Mouse (Mus musculus): Measurements from ENCODE around the gene 1520401A03Rik. TPM values are rescaled to one million over a fixed set of nuclear protein-coding genes. Genes with fewer than 3 reads are reported as not detected.

1520401A03Rik gene
- polyA plus RNA-seq, 1 experiment from 2014 or later = 0.08 TPM

GRCm38 (mm10) chr17:23699131-23700077 is 23.2 kb downstream of the 1520401A03Rik start:
- peak overlapping the region; percentile 42; the same call in 1 of the 2 replicates for H3K27ac ChIP-seq (ENCODE audit: low read depth, low read length)
- H3K9ac ChIP-seq (ENCODE audit: low read depth, low read length) = peak overlapping the region; percentile 59
- peaks cover 24% of the 10 kb centered on the region for H3K27me3 ChIP-seq (ENCODE audit: control insufficient read depth, insufficient read depth, low read length)
- H3K4me2 ChIP-seq (replicated peaks; ENCODE audit: low read depth, low read length) = peak overlapping the region; percentile 100
- H3K4me3 ChIP-seq (ENCODE audit: low read depth, low read length) = peak overlapping the region; percentile 73
- no peaks in the 10 kb centered on the region for H3K36me3 ChIP-seq (ENCODE audit: control insufficient read depth, insufficient read depth, low read length)
- H3K4me1 ChIP-seq (replicated peaks; ENCODE audit: control insufficient read depth, insufficient read depth, low read length) = peaks cover 5% of the 10 kb centered on the region; the same call in 1 of the 2 replicates
- under 1% methylated on average over 57 of the region's 101 CpGs for WGBS
- ATAC-seq (ENCODE audit: low FRiP score) (peak; percentile 76), DNase-seq (ENCODE audit: low spot score) (peak; percentile 38)
- no peaks in the 10 kb centered on the region for H3K9me3 ChIP-seq (ENCODE audit: control insufficient read depth, low read length)

GRCm38 (mm10) chr17:23695801-23696200 is 26.8 kb downstream of the 1520401A03Rik start:
- 18% methylated on average over 3 of the region's 3 CpGs for whole genome bisulfite sequencing
- ATAC-seq (ENCODE audit: low FRiP score) (no peak), DNase-seq (ENCODE audit: low spot score) (peak; percentile 6)
- peaks cover 5% of the 10 kb centered on the region; the same call in 1 of the 2 replicates for H3K4me1 ChIP-seq (replicated peaks; ENCODE audit: control insufficient read depth, insufficient read depth, low read length)
- no peaks in the 10 kb centered on the region for H3K36me3 ChIP-seq (ENCODE audit: control insufficient read depth, insufficient read depth, low read length)
- H3K4me3 ChIP-seq (ENCODE audit: low read depth, low read length) = no peak overlapping the region
- H3K27ac ChIP-seq (ENCODE audit: low read depth, low read length) = no peak overlapping the region
- H3K4me2 ChIP-seq (replicated peaks; ENCODE audit: low read depth, low read length) = no peak overlapping the region
- H3K9ac ChIP-seq (ENCODE audit: low read depth, low read length) = no peak overlapping the region
- no peaks in the 10 kb centered on the region for H3K9me3 ChIP-seq (ENCODE audit: control insufficient read depth, low read length)
- H3K27me3 ChIP-seq (ENCODE audit: control insufficient read depth, insufficient read depth, low read length) = peaks cover 24% of the 10 kb centered on the region

- H3K9ac ChIP-seq (ENCODE audit: low read depth, low read length) = no peak overlapping the region
- peaks cover 18% of the 10 kb centered on the region for H3K27me3 ChIP-seq (ENCODE audit: control insufficient read depth, insufficient read depth, low read length)
- H3K36me3 ChIP-seq (ENCODE audit: control insufficient read depth, insufficient read depth, low read length) = no peaks in the 10 kb centered on the region
- DNase-seq (ENCODE audit: low spot score) = no peak
- no peak overlapping the region for H3K27ac ChIP-seq (ENCODE audit: low read depth, low read length)
- H3K4me3 ChIP-seq (ENCODE audit: low read depth, low read length) = no peak overlapping the region
- no peak overlapping the region for H3K4me2 ChIP-seq (replicated peaks; ENCODE audit: low read depth, low read length)
- H3K9me3 ChIP-seq (ENCODE audit: control insufficient read depth, low read length) = no peaks in the 10 kb centered on the region
- WGBS = 74% methylated on average over 1 of the region's 1 CpGs
- peaks cover 3% of the 10 kb centered on the region; the same call in 1 of the 2 replicates for H3K4me1 ChIP-seq (replicated peaks; ENCODE audit: control insufficient read depth, insufficient read depth, low read length)
- no peak for ATAC-seq (ENCODE audit: low FRiP score)
These were observed 28.1 kb downstream of the 1520401A03Rik start for GRCm38 (mm10) chr17:23694491-23694890.

GRCm38 (mm10) chr17:23683856-23684672 is 38.5 kb downstream of the 1520401A03Rik start, which contains the start of gene Cldn9:
Cldn9 (minus strand) TSS chr17:23684026.
- no peak within 1 kb of the TSS for H3K9ac ChIP-seq (ENCODE audit: low read depth, low read length)
- H3K36me3 ChIP-seq (ENCODE audit: control insufficient read depth, insufficient read depth, low read length) = no peaks in the 10 kb centered on the region
- no peak within 1 kb of the TSS for H3K27ac ChIP-seq (ENCODE audit: low read depth, low read length)
- peaks cover 48% of the 10 kb centered on the region for H3K27me3 ChIP-seq (ENCODE audit: control insufficient read depth, insufficient read depth, low read length)
- ATAC-seq (ENCODE audit: low FRiP score) (peak; percentile 76), DNase-seq (ENCODE audit: low spot score) (no peak)
- H3K9me3 ChIP-seq (ENCODE audit: control insufficient read depth, low read length) = no peaks in the 10 kb centered on the region
- H3K4me3 ChIP-seq (ENCODE audit: low read depth, low read length) = no peak within 1 kb of the TSS
- H3K4me2 ChIP-seq (replicated peaks; ENCODE audit: low read depth, low read length) = no peak within 1 kb of the TSS
- 14% methylated on average over 15 of the region's 15 CpGs for WGBS
- peaks cover 5% of the 10 kb centered on the region; the same call in 1 of the 2 replicates for H3K4me1 ChIP-seq (replicated peaks; ENCODE audit: control insufficient read depth, insufficient read depth, low read length)

GRCm38 (mm10) chr17:23683226-23683625 is 39.4 kb downstream of the 1520401A03Rik start:
- Histone ChIP-seq H3K27me3 (ENCODE audit: control insufficient read depth, insufficient read depth, low read length) (peaks cover 57% of the 10 kb centered on the region), H3K36me3 (ENCODE audit: control insufficient read depth, insufficient read depth, low read length) (no peaks in the 10 kb centered on the region), H3K27ac (ENCODE audit: low read depth, low read length) (no peak overlapping the region), H3K9ac (ENCODE audit: low read depth, low read length) (no peak overlapping the region), H3K4me2 (replicated peaks; ENCODE audit: low read depth, low read length) (no peak overlapping the region), H3K4me1 (replicated peaks; ENCODE audit: control insufficient read depth, insufficient read depth, low read length) (peaks cover 5% of the 10 kb centered on the region; the same call in 1 of the 2 replicates), H3K9me3 (ENCODE audit: control insufficient read depth, low read length) (no peaks in the 10 kb centered on the region), H3K4me3 (ENCODE audit: low read depth, low read length) (no peak overlapping the region)
- WGBS = 21% methylated on average over 15 of the region's 15 CpGs
- 0 out of 2 replicates have a peak, but pooled peaks have one; percentile 33 for ATAC-seq (ENCODE audit: low FRiP score)
- no peak for DNase-seq (ENCODE audit: low spot score)

GRCm38 (mm10) chr17:23682530-23682929 is 40.1 kb downstream of the 1520401A03Rik start:
- no peak for ATAC-seq (ENCODE audit: low FRiP score)
- Histone ChIP-seq H3K4me3 (ENCODE audit: low read depth, low read length) (no peak overlapping the region), H3K27me3 (ENCODE audit: control insufficient read depth, insufficient read depth, low read length) (peaks cover 63% of the 10 kb centered on the region), H3K4me2 (replicated peaks; ENCODE audit: low read depth, low read length) (no peak overlapping the region), H3K27ac (ENCODE audit: low read depth, low read length) (no peak overlapping the region), H3K36me3 (ENCODE audit: control insufficient read depth, insufficient read depth, low read length) (no peaks in the 10 kb centered on the region), H3K9me3 (ENCODE audit: control insufficient read depth, low read length) (no peaks in the 10 kb centered on the region), H3K4me1 (replicated peaks; ENCODE audit: control insufficient read depth, insufficient read depth, low read length) (peaks cover 5% of the 10 kb centered on the region; the same call in 1 of the 2 replicates), H3K9ac (ENCODE audit: low read depth, low read length) (no peak overlapping the region)
- WGBS = 50% methylated on average over 3 of the region's 3 CpGs
- DNase-seq (ENCODE audit: low spot score) = no peak

GRCm38 (mm10) chr17:23682092-23682491 is 40.5 kb downstream of the 1520401A03Rik start:
- Histone ChIP-seq H3K36me3 (ENCODE audit: control insufficient read depth, insufficient read depth, low read length) (no peaks in the 10 kb centered on the region), H3K27me3 (ENCODE audit: control insufficient read depth, insufficient read depth, low read length) (peaks cover 64% of the 10 kb centered on the region), H3K4me3 (ENCODE audit: low read depth, low read length) (no peak overlapping the region), H3K9ac (ENCODE audit: low read depth, low read length) (no peak overlapping the region), H3K4me1 (replicated peaks; ENCODE audit: control insufficient read depth, insufficient read depth, low read length) (peaks cover 5% of the 10 kb centered on the region; the same call in 1 of the 2 replicates), H3K4me2 (replicated peaks; ENCODE audit: low read depth, low read length) (no peak overlapping the region), H3K9me3 (ENCODE audit: control insufficient read depth, low read length) (no peaks in the 10 kb centered on the region), H3K27ac (ENCODE audit: low read depth, low read length) (no peak overlapping the region)
- WGBS = 65% methylated on average over 4 of the region's 4 CpGs
- no peak for DNase-seq (ENCODE audit: low spot score)
- ATAC-seq (ENCODE audit: low FRiP score) = no peak

- H3K4me3 ChIP-seq (ENCODE audit: low read depth, low read length) = no peak overlapping the region
- H3K4me2 ChIP-seq (replicated peaks; ENCODE audit: low read depth, low read length) = no peak overlapping the region
- peaks cover 71% of the 10 kb centered on the region for H3K27me3 ChIP-seq (ENCODE audit: control insufficient read depth, insufficient read depth, low read length)
These were observed 41.5 kb downstream of the 1520401A03Rik start for GRCm38 (mm10) chr17:23681086-23681485.

More at GRCm38 (mm10) chr17:23681086-23681485, 41.5 kb downstream of the 1520401A03Rik start:
- ATAC-seq (ENCODE audit: low FRiP score) (no peak), DNase-seq (ENCODE audit: low spot score) (no peak)
- H3K36me3 ChIP-seq (ENCODE audit: control insufficient read depth, insufficient read depth, low read length) = no peaks in the 10 kb centered on the region
- no peaks in the 10 kb centered on the region for H3K9me3 ChIP-seq (ENCODE audit: control insufficient read depth, low read length)
- H3K27ac ChIP-seq (ENCODE audit: low read depth, low read length) = no peak overlapping the region
- WGBS = 79% methylated on average over 10 of the region's 10 CpGs
- H3K9ac ChIP-seq (ENCODE audit: low read depth, low read length) = no peak overlapping the region
- H3K4me1 ChIP-seq (replicated peaks; ENCODE audit: control insufficient read depth, insufficient read depth, low read length) = peaks cover 12% of the 10 kb centered on the region
